Mouse (Mus musculus) retina, postnatal 7 days (tissue): Measurements from ENCODE around the gene Snrnp25.

Experiments used
- DNase-seq: peaks from one replicate; pipeline ENCODE4 v3.0.0-alpha.2; 2012; ENCODE audit warnings: low read depth, low spot score

Snrnp25 gene

DNA sequence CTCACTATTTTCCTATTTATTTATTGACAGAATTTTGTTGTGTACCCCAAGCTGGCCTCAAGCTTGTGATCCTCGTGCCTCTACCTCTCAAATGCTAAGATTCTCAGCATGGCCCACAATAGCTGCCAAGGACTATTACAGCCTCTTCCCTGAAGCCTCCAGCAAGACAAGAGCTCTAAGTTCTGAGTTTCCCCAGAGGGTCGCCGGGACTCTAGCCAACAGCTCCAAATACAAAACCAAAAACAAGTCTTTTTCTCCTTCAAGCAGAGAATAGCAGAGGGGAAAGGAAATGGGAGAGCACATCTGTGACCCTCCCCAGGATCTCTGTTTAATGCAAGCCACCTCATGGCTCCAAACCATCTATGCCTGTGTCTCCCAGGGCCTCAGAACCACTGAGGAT is 38.8 kb downstream of the Snrnp25 start:
- no peak for DNase-seq

DNA sequence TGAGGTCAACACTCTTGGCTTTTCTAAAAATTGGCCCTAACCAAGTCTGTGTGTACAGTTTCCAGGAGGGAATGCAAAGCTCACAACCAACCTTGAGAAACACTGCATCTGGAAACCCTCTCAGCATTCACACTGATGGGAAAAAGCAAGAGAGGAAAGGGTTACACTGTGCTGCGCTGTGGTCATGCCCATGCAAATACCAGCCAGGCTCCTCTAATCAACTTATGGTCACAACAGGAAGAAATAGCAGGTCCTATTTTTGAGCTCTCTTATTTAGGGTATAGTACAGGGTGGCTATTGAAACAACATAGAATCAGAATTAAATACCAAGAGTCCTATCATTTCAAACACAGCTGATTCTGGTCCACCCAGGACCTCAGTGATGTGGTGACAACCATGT is 39.4 kb downstream of the Snrnp25 start:
- DNase-seq, result no peak

- no peak for DNase-seq
Observed at GRCm38 (mm10) chr11:32245614-32246013, 40.4 kb downstream of the Snrnp25 start.

DNA sequence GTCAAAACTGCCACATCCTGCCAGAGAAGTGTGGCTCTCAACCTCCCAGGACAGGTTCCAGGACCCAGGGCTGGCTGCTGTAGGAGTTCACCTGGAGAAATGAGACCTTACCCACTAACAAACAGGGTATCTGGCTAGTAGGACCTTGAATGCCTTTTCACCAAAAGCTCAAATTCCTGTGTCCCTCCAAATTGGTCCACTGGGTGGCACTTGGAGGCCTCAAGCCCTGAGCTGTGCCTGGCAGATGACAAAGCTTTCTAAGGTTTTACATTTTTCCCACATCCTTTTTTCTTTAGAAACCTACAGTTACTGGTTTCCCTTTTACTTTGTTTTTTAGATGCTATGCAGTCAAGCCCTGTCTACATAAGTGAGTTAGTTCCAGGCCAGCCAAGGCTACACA is 41.9 kb downstream of the Snrnp25 start:
- DNase-seq, result no peak

GRCm38 (mm10) chr11:32248350-32248749 is 43.1 kb downstream of the Snrnp25 start:
- no peak for DNase-seq

- no peak for DNase-seq
Observed at GRCm38 (mm10) chr11:32250880-32251763, 45.9 kb downstream of the Snrnp25 start.

DNA sequence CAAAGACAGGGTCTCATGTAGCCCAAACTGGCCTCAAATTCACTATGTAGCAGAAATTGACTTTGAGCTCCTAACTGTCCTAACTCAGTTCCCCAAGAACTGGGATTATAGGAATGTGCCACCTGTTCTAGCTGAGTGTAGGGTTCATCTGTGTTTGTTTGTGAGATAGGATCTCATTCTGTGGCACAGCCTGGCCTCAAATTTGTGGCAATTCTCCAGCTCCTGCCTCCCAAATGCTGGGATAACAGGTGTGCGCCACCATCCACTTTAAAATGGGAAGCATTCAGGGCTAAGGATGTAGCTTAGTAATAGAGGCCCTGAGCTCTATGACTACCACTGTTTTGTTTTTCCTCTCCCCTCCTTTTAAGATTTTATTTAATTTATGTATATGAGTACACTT is 47.9 kb downstream of the Snrnp25 start:
- no peak for DNase-seq

- no peak for DNase-seq
Observed at GRCm38 (mm10) chr11:32256146-32256545, 50.9 kb downstream of the Snrnp25 start.

- no peak for DNase-seq
Observed at GRCm38 (mm10) chr11:32256566-32256965, 51.4 kb downstream of the Snrnp25 start.
